Mouse (Mus musculus) midbrain, postnatal 0 days (tissue): Measurements from ENCODE around the gene Slc4a8. TPM values are rescaled to one million over a fixed set of nuclear protein-coding genes. Genes with fewer than 3 reads are reported as not detected.

Source experiments
- ATAC-seq: fragments of 200-750 bp; cut with Nextera tagmentation; 2 replicates; pipeline ENCODE4 v1.8.0; 2017; ENCODE audit warnings: moderate number of reproducible peaks, mild to moderate bottlenecking, moderate TSS enrichment, moderate library complexity; ENCODE audit not compliant: low FRiP score
- DNase-seq: peaks from one replicate; pipeline ENCODE4 v3.0.0-alpha.2; 2015; ENCODE audit warnings: low spot score
- H3K27ac ChIP-seq: fragments of 300-500 bp; sonication (generic); 2 replicates; pipeline ENCODE4 v1.5.1; 2014; ENCODE audit warnings: low read depth, mild to moderate bottlenecking, low read length, mixed read lengths
- H3K27me3 ChIP-seq: fragments of 300-500 bp; sonication (generic); 2 replicates; pipeline ENCODE4 v1.6.1; 2014; ENCODE audit warnings: low read length, control low read depth, mixed read lengths; ENCODE audit not compliant: insufficient read depth
- H3K36me3 ChIP-seq: fragments of 300-500 bp; sonication (generic); 2 replicates; pipeline ENCODE4 v1.6.1; 2014; ENCODE audit warnings: low read length, control low read depth, mixed read lengths; ENCODE audit not compliant: insufficient read depth
- H3K4me1 ChIP-seq: fragments of 300-500 bp; sonication (generic); 2 replicates; pipeline ENCODE4 v1.6.1; 2014; ENCODE audit warnings: mild to moderate bottlenecking, control low read depth, antibody characterized with exemption, low read length, mixed read lengths; ENCODE audit not compliant: insufficient read depth
- H3K4me2 ChIP-seq: fragments of 300-500 bp; sonication (generic); 2 replicates; pipeline ENCODE4 v1.6.1; 2014; ENCODE audit warnings: low read depth, mild to moderate bottlenecking, low read length, mixed read lengths; ENCODE audit not compliant: poor library complexity, severe bottlenecking
- H3K4me3 ChIP-seq: fragments of 300-500 bp; sonication (generic); 2 replicates; pipeline ENCODE4 v1.5.1; 2014; ENCODE audit warnings: low read depth, mild to moderate bottlenecking, low read length, moderate library complexity
- H3K9ac ChIP-seq: fragments of 300-500 bp; sonication (generic); replicated peaks from 2 replicates; pipeline ENCODE4 v1.6.1; 2014; ENCODE audit warnings: mild to moderate bottlenecking, low read length, moderate library complexity, mixed read lengths; ENCODE audit not compliant: poor library complexity, severe bottlenecking
- H3K9me3 ChIP-seq: fragments of 300-500 bp; sonication (generic); 2 replicates; pipeline ENCODE4 v1.6.1; 2016; ENCODE audit warnings: low read length, control low read depth
- CTCF ChIP-seq: IDR thresholded peaks from 2 replicates; pipeline ENCODE4 v1.5.1; 2016; ENCODE audit warnings: antibody characterized with exemption, mild to moderate bottlenecking
- WGBS: fragments of 180-500 bp; shearing (Covaris S2); extraction: QIAGEN DNeasy Blood & Tissue Kit; methylation state at CpG from one replicate; pipeline ENCODE4 v1.1.7; 2014; 5-methylcytosine and 5-hydroxymethylcytosine counted together
- polyA plus RNA-seq: library from polyadenylated mRNA; unstranded; fragments of >200 nt; fragmentation: Nextera tagmentation; extraction: Ambion mirVana; gene quantifications from 2 replicates; pipeline ENCODE4 v1.2.1, GENCODE M21; 2015
- total RNA-seq: library from RNA; depleted of rRNA; stranded (reverse); fragments of >200 nt; gene quantifications from 2 replicates; pipeline ENCODE4 v1.2.3, GENCODE M21; 2014; rRNA removed

Gene Slc4a8
- 31.2 and 31.8 TPM in 2 replicates for total RNA-seq
- polyA plus RNA-seq, result 31.0 and 37.3 TPM in 2 replicates

GRCm38 (mm10) chr15:100761419-100762185, at the start of gene Slc4a8:
Gene Slc4a8, plus strand, starts transcription at chr15:100761747.
- Histone ChIP-seq H3K4me1 (peaks cover 5% of the 10 kb centered on the region; the same call in 1 of the 2 replicates), H3K27ac (peak within 1 kb of the TSS; percentile 92), H3K9me3 (no peaks in the 10 kb centered on the region), H3K4me2 (peak within 1 kb of the TSS; percentile 63), H3K4me3 (peak within 1 kb of the TSS; percentile 81), H3K9ac (peak within 1 kb of the TSS; percentile 81), H3K27me3 (no peaks in the 10 kb centered on the region), H3K36me3 (0 out of 2 replicates have a peak, but pooled peaks cover 3% of the 10 kb centered on the region)
- DNase-seq (peak; percentile 97), ATAC-seq (peak; percentile 92)
- peak; percentile 76 for TF ChIP-seq CTCF
- WGBS, result under 1% methylated on average over 55 of the region's 64 CpGs

- Histone ChIP-seq H3K36me3 (no peaks in the 10 kb centered on the region), H3K9ac (no peak overlapping the region), H3K4me3 (no peak overlapping the region), H3K4me1 (no peaks in the 10 kb centered on the region), H3K27ac (no peak overlapping the region), H3K4me2 (no peak overlapping the region), H3K27me3 (no peaks in the 10 kb centered on the region), H3K9me3 (no peaks in the 10 kb centered on the region)
- no peak for TF ChIP-seq CTCF
- 89% methylated on average over 8 of the region's 8 CpGs for WGBS
- ATAC-seq, result no peak
- DNase-seq, result no peak
These were observed 47.1 kb upstream of the Slc4a8 start for GRCm38 (mm10) chr15:100714470-100714869.

GRCm38 (mm10) chr15:100715399-100715993, 46.1 kb upstream of the Slc4a8 start:
- no peak for DNase-seq
- no peak overlapping the region for H3K4me2 ChIP-seq
- H3K9ac ChIP-seq, result no peak overlapping the region
- ATAC-seq, result no peak
- no peaks in the 10 kb centered on the region for H3K4me1 ChIP-seq
- no peak overlapping the region for H3K4me3 ChIP-seq
- H3K36me3 ChIP-seq, result no peaks in the 10 kb centered on the region
- 40% methylated on average over 9 of the region's 9 CpGs for WGBS
- no peak overlapping the region for H3K27ac ChIP-seq
- TF ChIP-seq CTCF, result no peak
- no peaks in the 10 kb centered on the region for H3K27me3 ChIP-seq
- no peaks in the 10 kb centered on the region for H3K9me3 ChIP-seq

GRCm38 (mm10) chr15:100717933-100718332, 43.6 kb upstream of the Slc4a8 start:
- no peak for TF ChIP-seq CTCF

GRCm38 (mm10) chr15:100718572-100718971, 43.0 kb upstream of the Slc4a8 start:
- WGBS, result 81% methylated on average over 11 of the region's 11 CpGs
- H3K36me3 ChIP-seq, result no peaks in the 10 kb centered on the region
- ATAC-seq, result no peak
- no peak overlapping the region for H3K4me2 ChIP-seq
- no peaks in the 10 kb centered on the region for H3K4me1 ChIP-seq
- H3K4me3 ChIP-seq, result no peak overlapping the region
- 0 out of 2 replicates have a peak, but pooled peaks cover 3% of the 10 kb centered on the region for H3K27me3 ChIP-seq
- TF ChIP-seq CTCF, result peak; percentile 30; the same call in 1 of the 2 replicates
- H3K27ac ChIP-seq, result no peak overlapping the region
- no peak overlapping the region for H3K9ac ChIP-seq
- no peak for DNase-seq
- H3K9me3 ChIP-seq, result no peaks in the 10 kb centered on the region

More at GRCm38 (mm10) chr15:100717933-100718332, 43.6 kb upstream of the Slc4a8 start:
- no peaks in the 10 kb centered on the region for H3K9me3 ChIP-seq
- WGBS, result 78% methylated on average over 6 of the region's 6 CpGs
- H3K27me3 ChIP-seq, result 0 out of 2 replicates have a peak, but pooled peaks cover 3% of the 10 kb centered on the region
- no peak overlapping the region for H3K4me3 ChIP-seq
- H3K4me1 ChIP-seq, result no peaks in the 10 kb centered on the region
- ATAC-seq, result no peak
- no peak overlapping the region for H3K4me2 ChIP-seq
- no peak for DNase-seq
- H3K9ac ChIP-seq, result no peak overlapping the region
- no peaks in the 10 kb centered on the region for H3K36me3 ChIP-seq
- H3K27ac ChIP-seq, result no peak overlapping the region

- no peak for DNase-seq
- ATAC-seq, result no peak
- Histone ChIP-seq H3K27ac (no peak overlapping the region), H3K4me2 (no peak overlapping the region), H3K27me3 (0 out of 2 replicates have a peak, but pooled peaks cover 3% of the 10 kb centered on the region), H3K36me3 (no peaks in the 10 kb centered on the region), H3K4me1 (no peaks in the 10 kb centered on the region), H3K9ac (no peak overlapping the region), H3K9me3 (no peaks in the 10 kb centered on the region), H3K4me3 (no peak overlapping the region)
- no peak for TF ChIP-seq CTCF
- WGBS, result 96% methylated on average over 5 of the region's 5 CpGs
These were observed 42.3 kb upstream of the Slc4a8 start for GRCm38 (mm10) chr15:100719217-100719616.
